Mouse (Mus musculus): ENCODE data around the gene Rab37. TPM values are rescaled to one million over a fixed set of nuclear protein-coding genes. Genes with fewer than 3 reads are reported as not detected.

Gene Rab37
- polyA plus RNA-seq, 1 experiment from 2014 or later = 1.5 TPM

DNA sequence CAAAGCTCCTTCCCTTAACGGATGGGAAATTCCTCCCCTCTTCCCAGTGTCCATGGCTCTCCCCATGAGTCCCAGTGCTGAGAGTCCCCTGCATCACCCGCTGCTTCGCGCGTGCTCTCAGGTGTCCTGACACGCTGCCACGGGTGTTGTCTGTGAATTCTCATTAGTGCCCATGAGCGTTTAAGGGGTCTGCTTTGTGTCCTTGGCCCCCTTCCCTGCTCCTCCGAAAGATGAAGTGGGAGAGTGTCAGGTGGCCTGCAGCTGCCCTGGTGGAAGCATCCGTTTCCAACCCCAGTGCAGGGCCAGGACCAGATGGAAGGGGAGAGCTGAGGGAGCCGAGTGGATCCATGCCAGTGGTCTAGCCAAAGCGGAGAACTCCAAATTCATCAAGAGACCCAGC, 116.9 kb downstream of the Rab37 start:
- Histone ChIP-seq H3K36me3 (ENCODE audit: control insufficient read depth, insufficient read depth, low read length) (no peaks in the 10 kb centered on the region), H3K9ac (ENCODE audit: low read length) (no peak overlapping the region), H3K9me3 (ENCODE audit: control insufficient read depth, low read length) (no peaks in the 10 kb centered on the region), H3K4me1 (replicated peaks; ENCODE audit: control insufficient read depth, insufficient read depth, low read length) (no peaks in the 10 kb centered on the region), H3K4me2 (ENCODE audit: low read depth, low read length) (no peak overlapping the region), H3K27ac (ENCODE audit: low read length) (no peak overlapping the region), H3K4me3 (ENCODE audit: low read length) (no peak overlapping the region), H3K27me3 (ENCODE audit: control insufficient read depth, insufficient read depth, low read depth, low read length) (no peaks in the 10 kb centered on the region; the same call in 1 of the 2 replicates)
- WGBS = 81% methylated on average over 12 of the region's 12 CpGs
- no peak for ATAC-seq (ENCODE audit: low read depth)

DNA sequence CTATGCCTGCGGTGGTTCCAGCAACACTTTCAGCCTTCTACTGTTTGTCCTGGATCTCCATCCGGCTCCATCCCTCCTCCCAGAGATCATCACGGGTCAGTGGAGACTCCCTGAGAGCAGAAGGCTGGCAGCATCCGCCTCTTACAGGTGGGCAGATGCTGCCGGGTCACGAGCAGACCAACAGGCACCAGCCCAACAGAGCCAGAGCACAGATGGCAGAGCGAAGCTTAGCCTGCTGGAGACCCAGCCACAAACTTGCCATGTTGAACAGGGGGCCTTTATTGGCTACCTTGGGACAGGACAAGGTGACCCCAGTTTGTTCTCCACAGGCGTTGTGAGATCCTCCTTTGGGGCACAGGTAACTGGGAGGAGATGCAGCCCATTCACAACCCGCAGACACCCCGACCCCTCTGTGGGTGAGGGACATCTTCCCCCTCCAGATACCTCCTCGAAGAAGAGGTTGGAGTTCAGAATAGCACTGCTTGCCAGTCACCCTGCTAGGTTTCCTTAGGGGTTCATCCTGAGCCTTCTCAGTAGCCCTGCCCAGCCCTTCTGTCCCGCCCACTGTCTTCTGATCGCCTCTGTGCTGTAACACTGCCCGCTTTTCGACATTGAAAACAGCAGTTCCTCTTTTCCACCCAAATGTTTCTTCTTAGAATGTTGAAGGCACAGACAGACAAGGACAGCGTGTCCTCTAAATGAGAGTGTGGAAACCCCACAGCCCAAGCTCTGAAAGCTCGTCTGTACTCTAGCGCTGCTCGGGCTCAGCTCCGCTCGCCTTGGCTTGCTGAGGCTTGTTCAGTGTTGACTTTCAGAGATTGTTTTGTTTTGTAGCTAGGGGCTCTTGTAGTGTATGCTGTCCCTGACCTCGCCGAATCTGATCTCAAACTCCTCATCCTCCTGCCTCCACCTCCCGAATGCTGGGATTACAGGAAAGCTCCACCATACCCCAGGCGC, 117.8 kb downstream of the Rab37 start:
- no peak for ATAC-seq (ENCODE audit: low read depth)
- H3K9me3 ChIP-seq (ENCODE audit: control insufficient read depth, low read length) = no peaks in the 10 kb centered on the region
- WGBS = 78% methylated on average over 25 of the region's 25 CpGs
- no peaks in the 10 kb centered on the region for H3K36me3 ChIP-seq (ENCODE audit: control insufficient read depth, insufficient read depth, low read length)
- no peak overlapping the region for H3K27ac ChIP-seq (ENCODE audit: low read length)
- H3K4me3 ChIP-seq (ENCODE audit: low read length) = no peak overlapping the region
- no peak overlapping the region for H3K9ac ChIP-seq (ENCODE audit: low read length)
- H3K4me1 ChIP-seq (replicated peaks; ENCODE audit: control insufficient read depth, insufficient read depth, low read length) = no peaks in the 10 kb centered on the region
- H3K4me2 ChIP-seq (ENCODE audit: low read depth, low read length) = no peak overlapping the region
- no peaks in the 10 kb centered on the region for H3K27me3 ChIP-seq (ENCODE audit: control insufficient read depth, insufficient read depth, low read depth, low read length)

- Histone ChIP-seq H3K36me3 (ENCODE audit: control insufficient read depth, insufficient read depth, low read length) (no peaks in the 10 kb centered on the region), H3K4me3 (ENCODE audit: low read length) (no peak overlapping the region), H3K4me1 (replicated peaks; ENCODE audit: control insufficient read depth, insufficient read depth, low read length) (no peaks in the 10 kb centered on the region), H3K27me3 (ENCODE audit: control insufficient read depth, insufficient read depth, low read depth, low read length) (no peaks in the 10 kb centered on the region), H3K4me2 (ENCODE audit: low read depth, low read length) (no peak overlapping the region), H3K27ac (ENCODE audit: low read length) (no peak overlapping the region), H3K9ac (ENCODE audit: low read length) (no peak overlapping the region), H3K9me3 (ENCODE audit: control insufficient read depth, low read length) (no peaks in the 10 kb centered on the region)
- ATAC-seq (ENCODE audit: low read depth) = no peak
- 87% methylated on average over 7 of the region's 7 CpGs for WGBS
These were observed 118.7 kb downstream of the Rab37 start for GRCm38 (mm10) chr11:115209958-115210357.

Other genes starting within 250 kb of the Rab37 start
- gene Gprc5c, start 240.3 kb upstream of the Rab37 start, polyA plus RNA-seq (2015; fragmentation: Nextera tagmentation; extraction: Ambion mirVana) = 30.7 and 33.2 TPM in 2 replicates
- gene Cd300a, start 201.4 kb upstream of the Rab37 start, polyA plus RNA-seq (2015; fragmentation: Nextera tagmentation; extraction: Ambion mirVana) = 1.4 and 1.7 TPM in 2 replicates
- 0.47 and 0.53 TPM in 2 replicates for gene Cd300lb, start 157.0 kb upstream of the Rab37 start, polyA plus RNA-seq (2015; fragmentation: Nextera tagmentation; extraction: Ambion mirVana)
- gene Cd300c, start 122.3 kb upstream of the Rab37 start, polyA plus RNA-seq (2015; fragmentation: Nextera tagmentation; extraction: Ambion mirVana) = not detected in 2 replicates
- gene Cd300ld, start 101.5 kb upstream of the Rab37 start, polyA plus RNA-seq (2015; fragmentation: Nextera tagmentation; extraction: Ambion mirVana) = 0.25 and 0.34 TPM in 2 replicates
- gene Cd300c2, start 89.6 kb upstream of the Rab37 start, polyA plus RNA-seq (2015; fragmentation: Nextera tagmentation; extraction: Ambion mirVana) = 2.5 and 2.6 TPM in 2 replicates
- not detected in 2 replicates for gene Cd300ld2, start 75.2 kb upstream of the Rab37 start, polyA plus RNA-seq (2015; fragmentation: Nextera tagmentation; extraction: Ambion mirVana)
- not detected in 2 replicates for gene Cd300ld4, start 64.4 kb upstream of the Rab37 start, polyA plus RNA-seq (2015; fragmentation: Nextera tagmentation; extraction: Ambion mirVana)
- gene Cd300ld5, start 53.7 kb upstream of the Rab37 start, polyA plus RNA-seq (2015; fragmentation: Nextera tagmentation; extraction: Ambion mirVana) = not detected in 2 replicates
- gene Cd300ld3, start 43.0 kb upstream of the Rab37 start, polyA plus RNA-seq (2015; fragmentation: Nextera tagmentation; extraction: Ambion mirVana) = not detected in 2 replicates
- gene Cd300e, start 29.3 kb upstream of the Rab37 start, polyA plus RNA-seq (2015; fragmentation: Nextera tagmentation; extraction: Ambion mirVana) = 0.06 TPM in 1 of 2 replicates, not detected in the other
- gene Cd300lf, start 42.6 kb downstream of the Rab37 start, polyA plus RNA-seq (2015; fragmentation: Nextera tagmentation; extraction: Ambion mirVana) = 2.8 and 3.1 TPM in 2 replicates
- 63.2 and 68.7 TPM in 2 replicates for gene Slc9a3r1, start 71.9 kb downstream of the Rab37 start, polyA plus RNA-seq (2015; fragmentation: Nextera tagmentation; extraction: Ambion mirVana)
- 8.6 and 9.1 TPM in 2 replicates for gene Tmem104, start 96.1 kb downstream of the Rab37 start, polyA plus RNA-seq (2015; fragmentation: Nextera tagmentation; extraction: Ambion mirVana)
- gene Nat9, start 96.4 kb downstream of the Rab37 start, polyA plus RNA-seq (2015; fragmentation: Nextera tagmentation; extraction: Ambion mirVana) = 26.0 and 29.8 TPM in 2 replicates
- 0.06 TPM in 1 of 2 replicates, not detected in the other for gene Grin2c, start 175.8 kb downstream of the Rab37 start, polyA plus RNA-seq (2015; fragmentation: Nextera tagmentation; extraction: Ambion mirVana)
- 14.1 and 14.2 TPM in 2 replicates for gene Fdxr, start 185.6 kb downstream of the Rab37 start, polyA plus RNA-seq (2015; fragmentation: Nextera tagmentation; extraction: Ambion mirVana)
- gene Fads6, start 206.2 kb downstream of the Rab37 start, polyA plus RNA-seq (2015; fragmentation: Nextera tagmentation; extraction: Ambion mirVana) = 0.30 and 0.48 TPM in 2 replicates
- gene Otop2, start 215.7 kb downstream of the Rab37 start, polyA plus RNA-seq (2015; fragmentation: Nextera tagmentation; extraction: Ambion mirVana) = 0.09 TPM in 1 of 2 replicates, not detected in the other
- gene Ush1g, start 230.6 kb downstream of the Rab37 start, polyA plus RNA-seq (2015; fragmentation: Nextera tagmentation; extraction: Ambion mirVana) = not detected in 2 replicates
- gene Otop3, start 243.3 kb downstream of the Rab37 start, polyA plus RNA-seq (2015; fragmentation: Nextera tagmentation; extraction: Ambion mirVana) = not detected in 2 replicates